Mouse (Mus musculus): ENCODE data around the gene Tgfbr3l. TPM values are rescaled to one million over a fixed set of nuclear protein-coding genes. Genes with fewer than 3 reads are reported as not detected.
A peak's percentile ranks its signal among the peaks of the same experiment; 100 is the strongest.

Gene Tgfbr3l
- polyA plus RNA-seq, 1 experiment from 2014 or later: 1.1 TPM

GRCm38 (mm10) chr8:4258233-4258632 is 10.2 kb downstream of the Tgfbr3l start:
- Histone ChIP-seq H3K36me3 (ENCODE audit: control insufficient read depth, insufficient read depth) (peaks cover 5% of the 10 kb centered on the region), H3K9me3 (replicated peaks; ENCODE audit: control insufficient read depth, low read length) (no peaks in the 10 kb centered on the region), H3K9ac (ENCODE audit: low read depth, low read length) (peak overlapping the region; percentile 60), H3K4me3 (ENCODE audit: low read depth, low read length) (peak overlapping the region; percentile 67), H3K27me3 (ENCODE audit: control insufficient read depth, insufficient read depth, low read depth, low read length) (no peaks in the 10 kb centered on the region), H3K27ac (ENCODE audit: low read length) (no peak overlapping the region), H3K4me1 (ENCODE audit: control insufficient read depth, low read depth, low read length) (peaks cover 22% of the 10 kb centered on the region), H3K4me2 (ENCODE audit: low read depth, low read length) (peak overlapping the region; percentile 100)
- peak; percentile 37 for ATAC-seq (ENCODE audit: low read depth)
- WGBS (ENCODE audit: insufficient replicate concordance): 2% methylated on average over 35 of the region's 35 CpGs

- Histone ChIP-seq H3K4me1 (ENCODE audit: control insufficient read depth, low read depth, low read length) (peaks cover 20% of the 10 kb centered on the region), H3K9me3 (replicated peaks; ENCODE audit: control insufficient read depth, low read length) (no peaks in the 10 kb centered on the region), H3K27me3 (ENCODE audit: control insufficient read depth, insufficient read depth, low read depth, low read length) (no peaks in the 10 kb centered on the region), H3K4me3 (ENCODE audit: low read depth, low read length) (peak overlapping the region; percentile 67), H3K9ac (ENCODE audit: low read depth, low read length) (peak overlapping the region; percentile 60), H3K36me3 (ENCODE audit: control insufficient read depth, insufficient read depth) (peaks cover 5% of the 10 kb centered on the region), H3K4me2 (ENCODE audit: low read depth, low read length) (peak overlapping the region; percentile 100), H3K27ac (ENCODE audit: low read length) (no peak overlapping the region)
- under 1% methylated on average over 32 of the region's 32 CpGs for WGBS (ENCODE audit: insufficient replicate concordance)
- ATAC-seq (ENCODE audit: low read depth): peak; percentile 42
Measured at GRCm38 (mm10) chr8:4258678-4259077, 10.7 kb downstream of the Tgfbr3l start.

- Histone ChIP-seq H3K4me2 (ENCODE audit: low read depth, low read length) (peak within 1 kb of the TSS; percentile 100), H3K4me3 (ENCODE audit: low read depth, low read length) (peak within 1 kb of the TSS; percentile 67), H3K27ac (ENCODE audit: low read length) (peak within 1 kb of the TSS; percentile 50; the same call in 1 of the 2 replicates), H3K36me3 (ENCODE audit: control insufficient read depth, insufficient read depth) (peaks cover 5% of the 10 kb centered on the region), H3K27me3 (ENCODE audit: control insufficient read depth, insufficient read depth, low read depth, low read length) (no peaks in the 10 kb centered on the region), H3K4me1 (ENCODE audit: control insufficient read depth, low read depth, low read length) (peaks cover 15% of the 10 kb centered on the region), H3K9ac (ENCODE audit: low read depth, low read length) (peak within 1 kb of the TSS; percentile 60), H3K9me3 (replicated peaks; ENCODE audit: control insufficient read depth, low read length) (no peaks in the 10 kb centered on the region)
- ATAC-seq (ENCODE audit: low read depth): peak; percentile 96
- 10% methylated on average over 33 of the region's 33 CpGs for WGBS (ENCODE audit: insufficient replicate concordance)
Measured at GRCm38 (mm10) chr8:4259125-4259804, 11.3 kb downstream of the Tgfbr3l start, which contains the start of gene Ctxn1. Gene Ctxn1 (minus strand): TSS chr8:4259274.

GRCm38 (mm10) chr8:4259805-4260170 is 11.8 kb downstream of the Tgfbr3l start:
- WGBS (ENCODE audit: insufficient replicate concordance): 88% methylated on average over 4 of the region's 4 CpGs
- ATAC-seq (ENCODE audit: low read depth): no peak

GRCm38 (mm10) chr8:4263105-4263791 is 15.2 kb downstream of the Tgfbr3l start:
- no peak for ATAC-seq (ENCODE audit: low read depth)
- Histone ChIP-seq H3K9me3 (replicated peaks; ENCODE audit: control insufficient read depth, low read length) (no peaks in the 10 kb centered on the region), H3K36me3 (ENCODE audit: control insufficient read depth, insufficient read depth) (peaks cover 26% of the 10 kb centered on the region), H3K27me3 (ENCODE audit: control insufficient read depth, insufficient read depth, low read depth, low read length) (no peaks in the 10 kb centered on the region), H3K9ac (ENCODE audit: low read depth, low read length) (no peak overlapping the region), H3K4me2 (ENCODE audit: low read depth, low read length) (no peak overlapping the region), H3K4me3 (ENCODE audit: low read depth, low read length) (no peak overlapping the region), H3K4me1 (ENCODE audit: control insufficient read depth, low read depth, low read length) (peaks cover 14% of the 10 kb centered on the region), H3K27ac (ENCODE audit: low read length) (no peak overlapping the region)
- 63% methylated on average over 8 of the region's 8 CpGs for WGBS (ENCODE audit: insufficient replicate concordance)

More at GRCm38 (mm10) chr8:4259805-4260170, 11.8 kb downstream of the Tgfbr3l start:
- no peak overlapping the region for H3K9ac ChIP-seq (ENCODE audit: low read depth, low read length)
- H3K9me3 ChIP-seq (replicated peaks; ENCODE audit: control insufficient read depth, low read length): no peaks in the 10 kb centered on the region
- peak overlapping the region; percentile 100 for H3K4me2 ChIP-seq (ENCODE audit: low read depth, low read length)
- H3K27me3 ChIP-seq (ENCODE audit: control insufficient read depth, insufficient read depth, low read depth, low read length): no peaks in the 10 kb centered on the region
- peaks cover 5% of the 10 kb centered on the region for H3K36me3 ChIP-seq (ENCODE audit: control insufficient read depth, insufficient read depth)
- H3K4me3 ChIP-seq (ENCODE audit: low read depth, low read length): no peak overlapping the region
- H3K4me1 ChIP-seq (ENCODE audit: control insufficient read depth, low read depth, low read length): peaks cover 15% of the 10 kb centered on the region
- no peak overlapping the region for H3K27ac ChIP-seq (ENCODE audit: low read length)

- Histone ChIP-seq H3K27ac (ENCODE audit: low read length) (no peak overlapping the region), H3K4me2 (ENCODE audit: low read depth, low read length) (no peak overlapping the region), H3K4me3 (ENCODE audit: low read depth, low read length) (no peak overlapping the region), H3K4me1 (ENCODE audit: control insufficient read depth, low read depth, low read length) (no peaks in the 10 kb centered on the region), H3K9me3 (replicated peaks; ENCODE audit: control insufficient read depth, low read length) (no peaks in the 10 kb centered on the region), H3K27me3 (ENCODE audit: control insufficient read depth, insufficient read depth, low read depth, low read length) (no peaks in the 10 kb centered on the region), H3K36me3 (ENCODE audit: control insufficient read depth, insufficient read depth) (peaks cover 41% of the 10 kb centered on the region), H3K9ac (ENCODE audit: low read depth, low read length) (no peak overlapping the region)
- no peak for ATAC-seq (ENCODE audit: low read depth)
- 75% methylated on average over 15 of the region's 15 CpGs for WGBS (ENCODE audit: insufficient replicate concordance)
Measured at GRCm38 (mm10) chr8:4265160-4265914, 17.3 kb downstream of the Tgfbr3l start.

GRCm38 (mm10) chr8:4267627-4268026 is 19.6 kb downstream of the Tgfbr3l start:
- H3K9ac ChIP-seq (ENCODE audit: low read depth, low read length): no peak overlapping the region
- ATAC-seq (ENCODE audit: low read depth): 0 out of 2 replicates have a peak, but pooled peaks have one; percentile 16
- 78% methylated on average over 15 of the region's 15 CpGs for WGBS (ENCODE audit: insufficient replicate concordance)
- H3K36me3 ChIP-seq (ENCODE audit: control insufficient read depth, insufficient read depth): peaks cover 42% of the 10 kb centered on the region
- no peaks in the 10 kb centered on the region for H3K27me3 ChIP-seq (ENCODE audit: control insufficient read depth, insufficient read depth, low read depth, low read length)
- no peak overlapping the region for H3K27ac ChIP-seq (ENCODE audit: low read length)
- no peak overlapping the region for H3K4me3 ChIP-seq (ENCODE audit: low read depth, low read length)
- H3K4me1 ChIP-seq (ENCODE audit: control insufficient read depth, low read depth, low read length): no peaks in the 10 kb centered on the region
- no peaks in the 10 kb centered on the region for H3K9me3 ChIP-seq (replicated peaks; ENCODE audit: control insufficient read depth, low read length)
- H3K4me2 ChIP-seq (ENCODE audit: low read depth, low read length): no peak overlapping the region

- no peak for ATAC-seq (ENCODE audit: low read depth)
- H3K27ac ChIP-seq (ENCODE audit: low read length): no peak overlapping the region
- H3K4me3 ChIP-seq (ENCODE audit: low read depth, low read length): no peak overlapping the region
- WGBS (ENCODE audit: insufficient replicate concordance): 81% methylated on average over 6 of the region's 6 CpGs
- H3K27me3 ChIP-seq (ENCODE audit: control insufficient read depth, insufficient read depth, low read depth, low read length): no peaks in the 10 kb centered on the region
- H3K36me3 ChIP-seq (ENCODE audit: control insufficient read depth, insufficient read depth): peaks cover 43% of the 10 kb centered on the region
- H3K9me3 ChIP-seq (replicated peaks; ENCODE audit: control insufficient read depth, low read length): no peaks in the 10 kb centered on the region
- no peak overlapping the region for H3K4me2 ChIP-seq (ENCODE audit: low read depth, low read length)
- H3K9ac ChIP-seq (ENCODE audit: low read depth, low read length): no peak overlapping the region
- peaks cover under 1% of the 10 kb centered on the region; the same call in 1 of the 2 replicates for H3K4me1 ChIP-seq (ENCODE audit: control insufficient read depth, low read depth, low read length)
Measured at GRCm38 (mm10) chr8:4269609-4270008, 21.6 kb downstream of the Tgfbr3l start.

All from liver, embryonic 16.5 days (tissue).